Mouse (Mus musculus) fat pad, adult 2 months (tissue): Measurements from ENCODE around the gene Gnai3.
A peak's percentile ranks its signal among the peaks of the same experiment; 100 is the strongest.

Experiments used
- DNase-seq: peaks from one replicate; pipeline ENCODE4 v3.0.0-alpha.2; 2011; ENCODE audit warnings: low read depth, low spot score; ENCODE audit errors: extremely low read depth

The Gnai3 gene

DNA sequence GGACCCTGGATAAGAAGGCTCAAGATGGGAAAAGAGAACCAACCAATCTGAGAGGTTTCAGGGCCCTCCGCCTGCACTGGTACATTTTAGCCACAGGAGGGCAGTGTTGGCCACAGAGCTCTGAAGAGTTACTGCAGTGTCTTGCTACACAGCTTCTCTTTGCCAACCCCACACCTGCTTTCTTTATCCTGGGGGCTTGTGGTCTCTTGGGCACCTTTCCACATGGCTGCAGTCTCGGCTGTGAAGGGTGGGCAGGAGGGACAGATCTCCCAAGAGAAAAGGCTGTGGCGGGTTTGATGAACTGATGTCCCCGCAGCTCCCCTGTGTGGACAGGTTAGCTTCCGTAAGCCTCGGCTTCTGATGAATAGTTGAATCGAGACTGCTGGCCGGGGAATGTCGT lies 18.9 kb upstream of the Gnai3 start:
- DNase-seq = no peak

DNA sequence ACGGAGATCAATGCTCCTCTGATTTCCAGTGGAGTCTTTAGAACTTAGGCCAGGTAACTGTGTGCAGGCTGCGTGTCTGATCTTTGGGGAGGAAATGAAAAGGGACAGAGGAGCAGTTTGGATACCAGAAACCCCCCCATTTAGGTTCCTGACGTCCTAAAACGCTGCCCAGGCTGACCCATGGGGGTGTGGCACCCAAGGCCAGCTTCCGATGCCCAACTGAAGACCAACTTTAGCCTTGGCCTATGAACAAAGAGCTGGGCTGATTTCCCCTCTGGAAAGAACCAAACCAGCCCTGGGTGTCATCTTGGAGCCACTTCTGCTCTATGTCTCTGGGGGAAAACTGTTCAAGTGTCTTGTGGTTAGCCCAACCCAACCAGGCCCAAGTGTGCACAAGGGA lies 18.1 kb upstream of the Gnai3 start:
- no peak for DNase-seq

DNA sequence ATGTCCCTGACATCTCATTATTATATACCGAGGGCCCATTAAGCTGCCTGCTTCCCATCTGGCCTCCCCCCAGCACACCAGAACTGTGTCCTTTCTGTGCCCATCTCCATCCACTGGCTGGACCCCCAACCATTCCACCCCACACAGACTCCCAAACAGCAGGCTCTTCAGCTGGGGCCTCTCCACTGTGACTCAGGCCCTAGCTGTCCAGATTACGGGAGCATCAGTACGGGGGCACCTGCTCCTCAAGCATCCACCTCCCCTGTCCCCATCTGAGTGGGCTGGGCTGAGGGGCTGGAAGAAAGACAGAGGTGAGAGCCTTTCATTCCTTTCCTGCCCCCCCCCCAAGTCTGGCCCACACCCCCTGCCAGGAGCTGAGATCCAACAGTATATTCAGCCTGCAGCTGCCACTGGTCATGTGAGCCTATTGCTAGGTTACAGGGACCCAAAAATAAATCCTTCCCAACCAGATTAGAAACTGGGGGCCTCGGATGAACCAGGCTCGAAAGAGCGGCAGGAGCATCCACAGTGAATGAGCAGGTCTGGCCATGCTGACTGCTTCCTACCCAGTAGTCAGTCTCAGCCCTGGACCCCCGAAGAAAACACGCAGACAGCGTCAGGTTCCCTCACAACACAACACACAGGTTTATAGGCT lies 12.6 kb upstream of the Gnai3 start:
- no peak for DNase-seq

DNA sequence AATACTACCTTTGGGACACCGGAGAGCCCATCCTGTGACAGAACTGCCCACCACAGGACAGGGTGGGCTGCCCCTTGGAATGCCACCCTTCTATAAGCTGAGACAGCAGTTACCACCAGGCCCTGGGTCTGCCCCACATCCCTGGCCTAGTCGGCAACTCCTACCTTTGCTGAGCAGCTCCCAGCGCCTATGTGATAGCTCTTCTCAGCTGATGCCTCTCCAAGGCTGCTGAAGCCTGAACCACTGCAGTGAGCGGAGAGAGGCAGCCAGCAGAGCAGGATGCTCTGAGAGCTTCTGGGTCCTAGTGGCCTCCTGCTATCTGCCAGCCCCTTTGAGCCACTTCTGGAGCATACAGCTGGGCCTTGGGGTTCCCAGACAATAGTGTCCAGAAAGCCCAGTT lies 8.7 kb upstream of the Gnai3 start, which contains the start of gene Gpr61:
TSS of gene Gpr61 (minus strand) at position 227 of the 400 bp plus-strand sequence.
- no peak for DNase-seq

DNA sequence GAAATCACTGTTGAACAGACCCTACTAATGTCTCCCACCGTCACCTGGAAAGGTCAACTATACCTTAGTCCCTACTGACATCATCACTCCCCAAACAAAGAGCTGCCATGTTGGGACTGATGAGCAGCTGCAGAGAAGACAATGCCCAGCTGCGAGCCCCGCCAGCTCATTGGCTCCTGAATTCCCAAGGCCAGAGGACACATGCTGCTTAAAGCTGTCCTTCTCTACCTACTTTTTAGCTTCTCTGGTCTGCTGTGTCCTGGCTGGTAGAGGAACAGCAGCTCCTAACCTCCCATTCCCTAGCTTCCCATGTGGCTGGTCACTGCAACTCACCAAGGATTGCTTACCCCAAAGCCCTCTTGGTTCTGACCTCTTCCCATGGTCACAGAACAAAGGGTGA lies 6.3 kb upstream of the Gnai3 start:
- DNase-seq = no peak

DNA sequence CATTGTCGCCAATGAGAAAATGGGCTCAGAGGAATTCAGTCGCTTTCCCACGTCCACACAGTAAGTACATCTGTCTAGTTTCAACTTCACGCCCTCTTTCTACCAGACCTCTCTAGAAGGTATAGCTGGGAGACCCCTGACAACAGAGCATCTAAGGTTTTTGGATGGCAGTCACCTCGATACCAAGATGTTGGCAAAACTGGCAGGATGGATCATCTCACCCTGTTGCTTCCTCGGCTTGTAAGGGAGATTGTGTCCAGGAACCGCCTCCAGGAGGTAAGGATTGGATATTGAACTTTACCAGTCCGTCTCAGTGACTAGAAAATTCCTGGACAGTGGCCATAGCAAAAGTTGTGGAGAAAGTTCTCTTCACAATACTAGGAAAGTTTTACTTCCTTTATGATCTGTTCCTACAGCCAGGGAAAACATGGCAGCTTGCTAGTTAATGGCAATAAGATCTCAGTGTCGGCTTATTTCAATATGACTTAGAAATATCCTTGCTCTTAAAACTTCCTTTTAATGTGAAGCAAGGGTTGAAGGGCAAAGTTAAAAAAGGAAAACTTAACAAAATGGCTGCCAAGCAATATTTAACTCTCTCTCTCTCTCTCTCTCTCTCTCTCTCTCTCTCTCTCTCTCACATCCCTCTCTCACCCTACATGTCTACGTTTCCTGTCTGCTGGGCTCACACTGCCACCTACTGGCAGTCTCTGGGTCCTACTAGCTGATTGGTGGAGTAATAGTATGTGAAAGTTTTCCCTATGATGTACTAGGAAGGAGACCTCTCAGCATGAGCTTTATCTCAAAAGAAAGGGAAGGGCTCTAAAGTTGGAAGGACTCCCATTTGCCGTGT lies 1.7 kb upstream of the Gnai3 start:
- peak; percentile 25 for DNase-seq

DNA sequence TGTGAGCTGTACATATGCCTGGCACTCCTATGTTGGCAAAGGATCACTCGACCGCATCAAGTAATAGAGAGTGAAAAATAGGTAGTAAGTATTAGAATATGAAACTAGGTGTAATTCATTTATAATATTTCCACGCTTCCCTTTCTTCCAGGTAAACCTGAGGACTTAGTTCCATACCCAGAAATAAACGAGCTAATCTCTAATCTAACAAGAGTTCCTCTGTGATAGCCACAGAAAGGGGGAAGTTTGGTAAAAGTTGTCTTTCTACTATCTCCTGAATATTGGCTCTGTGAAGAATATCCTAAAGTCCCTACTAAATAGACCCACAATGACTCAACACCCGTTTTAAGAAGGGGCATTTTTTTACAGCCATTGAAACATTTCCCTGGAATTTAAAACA lies 725 bp upstream of the Gnai3 start:
- DNase-seq = no peak

DNA sequence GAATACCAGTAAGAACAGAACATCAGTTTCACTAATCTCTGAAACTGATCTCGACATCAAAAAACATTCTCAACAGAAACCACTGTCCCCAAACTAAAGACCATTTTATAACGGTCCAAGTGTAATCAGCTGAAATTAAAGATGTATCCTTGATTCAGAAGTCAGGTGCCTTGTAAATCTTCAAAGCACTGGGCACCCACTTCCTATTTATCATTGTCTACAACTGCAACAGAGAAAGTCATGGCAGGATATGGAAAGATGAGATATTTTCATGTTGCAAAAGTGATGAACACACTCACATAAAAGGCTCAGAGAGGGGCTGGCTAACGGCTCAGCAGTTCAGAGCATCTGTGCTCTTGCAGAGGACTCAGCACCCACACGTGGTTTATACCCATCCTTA lies 5.2 kb downstream of the Gnai3 start:
- DNase-seq = no peak

DNA sequence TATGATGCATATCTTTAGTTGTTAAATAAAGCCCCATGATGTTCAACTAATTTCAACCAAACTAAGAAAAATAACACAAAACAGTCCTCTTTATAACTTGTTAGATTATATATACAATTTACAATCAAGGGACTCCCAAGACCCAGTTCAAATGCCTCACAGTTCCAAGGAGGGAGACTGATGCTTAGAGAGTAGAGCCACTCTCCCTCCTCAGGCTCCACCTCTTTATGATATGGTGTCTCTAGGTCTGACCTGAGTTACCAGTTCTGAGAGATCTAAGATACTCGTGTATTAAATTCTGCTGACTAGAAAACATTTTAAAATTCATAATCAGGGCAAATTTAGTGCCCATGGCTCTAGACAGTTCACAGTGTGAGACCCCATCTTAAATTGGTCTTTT lies 6.8 kb downstream of the Gnai3 start:
- no peak for DNase-seq

DNA sequence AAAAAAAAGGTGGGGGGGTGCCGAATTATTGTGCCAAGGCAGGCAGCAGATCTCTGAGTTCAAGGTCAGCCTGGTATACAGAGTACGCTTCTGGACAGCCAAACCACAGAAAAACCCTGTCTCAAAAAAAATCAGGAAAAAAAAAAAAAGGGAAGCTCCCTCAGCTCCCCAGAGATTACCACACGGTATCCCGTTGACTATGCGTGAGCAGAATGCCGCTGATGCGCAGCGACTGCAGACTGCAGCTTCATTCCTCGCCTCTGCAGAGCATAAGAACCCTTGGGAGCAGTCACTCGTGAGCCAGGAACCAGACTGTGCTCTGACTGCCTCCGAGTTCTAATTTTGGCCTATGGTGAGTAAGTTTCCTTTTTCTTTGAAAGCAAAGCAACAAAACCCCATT lies 11.2 kb downstream of the Gnai3 start:
- DNase-seq = no peak

DNA sequence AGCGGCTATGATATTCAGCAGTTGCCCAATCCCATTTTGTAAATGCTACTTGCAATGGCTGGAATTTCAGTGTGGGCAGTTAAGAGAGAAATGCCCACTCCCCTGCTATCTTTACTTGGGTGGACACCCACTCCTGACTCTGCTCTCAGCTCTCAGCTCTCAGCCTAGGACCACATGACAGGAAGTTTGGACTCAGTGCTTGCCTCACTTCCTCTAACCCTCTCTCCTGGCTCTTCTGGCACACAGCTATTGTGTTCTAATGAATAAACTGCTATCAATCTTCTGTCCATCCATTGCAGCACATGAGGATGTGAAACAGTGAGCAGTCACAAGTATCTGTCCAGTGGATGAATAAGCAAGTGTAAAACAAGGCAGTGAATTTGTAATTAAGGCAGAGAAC lies 13.5 kb downstream of the Gnai3 start:
- DNase-seq = no peak

DNA sequence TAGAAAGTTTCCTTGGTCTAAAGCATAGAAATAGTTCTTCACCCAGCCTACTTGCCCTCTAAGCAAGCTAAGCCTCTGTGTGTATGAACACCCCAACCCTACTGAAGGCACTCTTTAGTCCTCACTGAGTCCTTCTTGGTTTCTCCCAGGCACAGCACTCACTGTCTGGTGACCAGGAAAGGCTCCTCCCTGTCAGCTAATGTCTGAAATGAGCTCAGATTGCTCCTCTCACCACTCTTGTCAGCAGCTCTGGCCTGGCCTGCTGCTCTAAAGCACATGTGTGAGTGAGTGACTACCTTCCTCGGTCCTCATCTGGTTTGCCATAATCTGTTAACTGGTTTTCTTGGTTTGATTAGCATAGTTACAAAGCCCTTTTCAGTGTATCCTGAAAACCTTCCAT lies 14.1 kb downstream of the Gnai3 start:
- DNase-seq = no peak

DNA sequence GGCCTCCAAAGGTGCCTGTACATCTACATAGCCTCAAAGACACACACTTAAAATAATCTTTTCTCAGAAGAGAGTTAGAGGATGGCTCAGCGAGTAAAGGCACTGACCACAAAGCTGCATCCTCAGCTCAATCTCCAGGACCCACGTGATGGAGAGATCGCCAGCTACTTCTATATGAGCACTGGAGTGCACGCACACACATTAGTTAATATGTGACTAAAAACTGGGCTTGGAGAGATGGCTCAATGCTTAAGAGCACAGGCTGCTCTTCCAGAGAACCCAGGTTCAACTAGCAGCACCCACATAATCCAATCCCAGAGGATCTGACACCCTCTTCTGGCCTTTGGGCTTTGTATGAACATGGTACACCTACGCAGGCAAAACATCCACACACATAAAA lies 14.7 kb downstream of the Gnai3 start:
- no peak for DNase-seq

DNA sequence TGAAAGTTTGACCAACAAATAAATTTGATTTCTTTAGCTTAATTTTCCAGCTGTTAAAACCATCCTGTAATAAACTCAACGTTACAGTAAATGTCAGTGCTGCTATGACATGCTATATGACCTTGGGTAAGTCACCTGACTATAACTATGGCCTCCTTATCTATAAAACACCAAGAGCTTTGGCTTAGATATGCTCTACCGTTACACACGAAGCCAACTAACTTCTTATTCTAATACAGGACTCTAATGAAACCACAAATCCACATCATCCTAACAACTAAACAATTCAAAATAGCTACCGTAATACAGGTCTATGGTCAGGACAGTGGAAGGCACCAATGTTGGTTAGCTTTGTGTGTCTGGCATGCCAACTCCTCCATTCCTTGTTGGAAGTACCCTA lies 16.1 kb downstream of the Gnai3 start:
- DNase-seq = no peak

DNA sequence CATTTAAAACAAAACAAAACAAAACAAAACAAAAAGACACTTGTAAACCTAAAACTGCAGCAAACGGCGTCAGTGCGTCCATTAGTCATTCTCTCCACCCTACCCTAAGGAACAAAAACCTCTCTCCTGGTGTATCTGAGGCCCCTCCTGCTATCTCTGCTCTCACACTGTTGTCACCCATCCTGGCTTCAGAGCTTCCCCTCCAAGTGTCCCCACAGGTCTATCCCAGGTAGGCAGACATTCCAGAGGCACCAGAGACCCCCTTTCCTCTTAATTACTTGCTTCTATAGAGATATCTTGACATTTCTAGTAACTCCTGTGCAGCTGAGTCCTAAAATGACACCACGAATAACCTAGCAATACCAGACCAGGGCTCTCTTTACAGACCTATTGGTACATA lies 16.6 kb downstream of the Gnai3 start:
- DNase-seq = no peak

DNA sequence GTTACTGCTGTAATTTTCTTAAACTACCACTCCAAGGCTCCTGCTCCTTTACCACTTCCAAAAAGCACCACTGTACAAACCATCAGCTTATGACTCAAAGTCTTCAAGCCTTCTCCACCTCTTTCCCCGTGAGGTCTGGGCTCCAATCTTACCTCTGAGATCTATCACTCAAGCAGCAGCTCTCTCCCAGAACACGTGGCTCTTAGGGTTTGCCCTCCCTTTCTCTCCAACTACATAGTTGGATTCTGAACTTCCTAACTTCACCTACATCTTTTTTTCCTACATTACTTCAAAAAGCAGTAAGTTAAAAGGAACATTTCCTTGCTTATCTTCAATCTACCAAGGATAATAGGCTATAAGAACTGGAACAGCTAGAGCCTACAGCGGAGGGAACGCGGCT lies 17.4 kb downstream of the Gnai3 start:
- no peak for DNase-seq

DNA sequence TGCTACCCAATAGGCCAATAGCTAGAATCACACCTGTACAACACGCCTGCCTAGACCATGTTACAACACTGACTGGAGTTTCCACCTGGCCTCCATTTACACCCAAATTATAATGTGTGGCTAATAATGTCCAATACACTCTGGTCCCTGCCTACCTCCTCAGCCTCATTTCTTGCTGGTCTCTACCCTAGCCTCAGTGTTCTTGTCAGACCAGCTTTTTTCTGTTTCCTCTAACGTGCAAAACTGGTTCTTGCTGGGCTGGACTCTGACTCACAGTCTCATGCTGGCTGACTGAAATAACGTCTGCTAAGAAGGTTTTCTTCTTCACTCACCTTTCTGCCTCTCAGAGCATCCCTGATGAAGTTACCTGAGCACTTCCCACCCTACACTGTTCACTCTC lies 19.6 kb downstream of the Gnai3 start:
- no peak for DNase-seq

DNA sequence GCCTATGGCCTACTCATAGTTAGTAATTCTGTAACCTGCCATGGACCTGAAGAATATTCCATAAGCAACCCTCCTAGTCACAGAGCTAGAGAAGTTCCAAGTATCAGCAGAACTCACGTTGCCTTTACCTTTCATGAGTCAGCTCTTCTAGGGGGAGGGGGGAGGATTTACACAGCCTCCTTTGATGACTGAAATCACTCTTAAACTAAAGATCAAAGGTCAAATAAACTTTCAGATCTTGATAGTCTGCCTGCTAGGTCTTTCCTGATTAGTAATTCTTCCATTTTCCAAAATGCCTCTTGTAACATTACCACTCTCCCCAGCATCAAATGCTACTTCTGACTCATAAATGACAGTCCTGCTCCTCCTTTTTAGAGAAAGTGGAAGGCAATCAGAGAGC lies 21.8 kb downstream of the Gnai3 start:
- DNase-seq = no peak

DNA sequence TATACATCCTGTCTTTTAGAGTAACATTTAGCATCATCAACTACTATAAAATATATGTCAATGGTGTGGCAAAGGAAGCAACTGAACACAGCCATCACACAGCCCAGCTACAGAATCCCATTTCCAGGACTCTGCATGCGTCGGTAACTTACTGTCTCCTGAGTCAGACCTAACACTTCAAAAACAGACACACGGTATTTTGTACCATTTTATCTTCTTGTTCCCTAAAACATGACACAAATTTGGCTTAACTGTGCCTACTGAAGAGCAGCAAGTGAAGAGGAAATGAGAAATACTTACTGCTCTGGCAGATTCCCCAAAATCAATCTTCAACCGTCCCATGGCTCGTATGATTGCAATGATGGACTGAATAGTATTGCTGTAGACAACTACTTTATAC lies 22.7 kb downstream of the Gnai3 start:
- no peak for DNase-seq

DNA sequence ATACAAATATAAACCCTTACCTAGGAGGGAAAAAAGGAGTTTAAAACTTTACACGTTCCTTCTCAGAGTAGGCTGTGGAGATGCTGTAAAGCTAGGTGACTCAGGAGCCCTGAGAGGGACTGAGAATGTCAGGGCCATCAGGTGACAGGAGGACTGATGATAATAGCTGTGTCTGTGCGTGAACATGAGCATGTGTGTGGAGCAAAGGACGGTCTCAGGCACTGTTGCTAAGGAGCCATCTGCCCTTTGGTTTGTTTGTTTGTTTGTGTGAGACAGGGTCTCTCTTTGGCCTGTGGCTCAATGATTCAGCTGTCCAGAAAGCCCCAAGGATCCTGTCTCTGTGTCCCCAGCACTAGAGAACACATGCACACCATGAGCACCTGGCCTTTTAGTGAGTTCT lies 24.8 kb downstream of the Gnai3 start:
- no peak for DNase-seq

DNA sequence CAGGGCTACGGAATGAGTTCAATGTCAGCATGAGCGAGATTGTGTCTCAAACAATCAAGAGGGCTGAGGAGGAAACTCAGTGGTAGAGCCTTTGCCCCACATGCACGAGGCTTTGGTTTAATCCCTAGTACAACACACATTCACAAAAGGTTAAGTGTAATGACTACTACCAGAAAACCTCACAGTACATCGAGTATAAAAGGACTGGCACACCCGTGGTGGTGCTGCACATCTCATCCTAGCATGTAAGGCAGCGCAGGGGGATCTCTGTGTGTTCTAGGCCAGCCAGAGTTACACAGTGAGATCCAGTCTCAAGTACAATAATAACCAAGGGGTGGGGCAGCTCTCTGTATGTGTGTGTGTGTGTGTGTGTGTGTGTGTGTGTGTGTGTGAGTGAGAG lies 28.5 kb downstream of the Gnai3 start:
- DNase-seq = no peak

DNA sequence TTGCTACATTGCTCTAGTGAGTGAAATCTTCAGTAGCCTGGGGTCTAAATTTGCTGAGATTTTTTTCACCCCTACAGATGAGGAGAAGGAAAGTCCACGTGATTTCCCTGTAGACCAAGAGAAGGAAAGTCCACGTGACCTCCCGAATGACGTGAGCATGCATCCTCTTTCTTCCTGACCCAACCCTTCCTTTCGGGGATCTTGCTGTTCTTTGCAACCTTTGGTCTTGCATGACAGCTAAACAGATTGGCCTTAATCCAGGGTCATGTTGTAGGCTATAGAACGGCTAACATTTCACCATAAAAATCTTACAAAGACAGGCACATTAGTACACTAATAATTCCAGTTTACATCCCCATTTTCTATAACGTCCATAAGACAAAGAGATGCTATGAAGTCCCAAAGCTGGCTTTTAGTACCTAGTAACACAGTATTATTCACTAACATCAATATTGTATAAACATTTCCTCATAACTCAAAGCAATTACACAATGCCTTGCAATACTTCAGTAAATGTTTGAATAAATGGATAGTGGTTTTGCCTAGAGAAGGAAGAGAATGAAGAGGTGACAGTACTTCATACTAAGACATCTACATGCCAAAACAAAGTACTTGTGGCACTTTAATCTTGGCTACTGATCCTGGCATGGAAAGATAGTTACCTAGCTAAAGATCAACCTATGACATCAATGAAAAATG lies 32.2 kb downstream of the Gnai3 start:
- DNase-seq = peak; percentile 45
